Mouse (Mus musculus) embryonic facial prominence, embryonic 15.5 days (tissue): Measurements from ENCODE around the gene Gm39653. TPM values are rescaled to one million over a fixed set of nuclear protein-coding genes. Genes with fewer than 3 reads are reported as not detected.

ENCODE experiments used
- polyA plus RNA-seq: library from polyadenylated mRNA; unstranded; fragments of >200 nt; fragmentation: Nextera tagmentation; extraction: Ambion mirVana; gene quantifications from 2 replicates; pipeline ENCODE4 v1.2.1, GENCODE M21; 2015

The Gm39653 gene
- polyA plus RNA-seq, 1 experiment from 2014 or later = not detected

Other genes starting within 250 kb of the Gm39653 start
- gene Adam23, start 170.1 kb upstream of the Gm39653 start, polyA plus RNA-seq = 3.5 and 4.5 TPM in 2 replicates
- gene Dytn, start 71.0 kb downstream of the Gm39653 start, polyA plus RNA-seq = 0.07 TPM in 1 of 2 replicates, not detected in the other
- gene Mdh1b, start 114.3 kb downstream of the Gm39653 start, polyA plus RNA-seq = 1.9 and 3.3 TPM in 2 replicates
- gene Fastkd2, start 114.6 kb downstream of the Gm39653 start, polyA plus RNA-seq = 44.7 and 46.0 TPM in 2 replicates
- gene 4933402D24Rik, start 153.3 kb downstream of the Gm39653 start, polyA plus RNA-seq = 0.09 TPM in 2 replicates